Mouse (Mus musculus): ENCODE measurements around the gene Gimap8. TPM values are rescaled to one million over a fixed set of nuclear protein-coding genes. Genes with fewer than 3 reads are reported as not detected.

The Gimap8 gene
- polyA plus RNA-seq, 1 experiment from 2014 or later = 0.17 TPM

DNA sequence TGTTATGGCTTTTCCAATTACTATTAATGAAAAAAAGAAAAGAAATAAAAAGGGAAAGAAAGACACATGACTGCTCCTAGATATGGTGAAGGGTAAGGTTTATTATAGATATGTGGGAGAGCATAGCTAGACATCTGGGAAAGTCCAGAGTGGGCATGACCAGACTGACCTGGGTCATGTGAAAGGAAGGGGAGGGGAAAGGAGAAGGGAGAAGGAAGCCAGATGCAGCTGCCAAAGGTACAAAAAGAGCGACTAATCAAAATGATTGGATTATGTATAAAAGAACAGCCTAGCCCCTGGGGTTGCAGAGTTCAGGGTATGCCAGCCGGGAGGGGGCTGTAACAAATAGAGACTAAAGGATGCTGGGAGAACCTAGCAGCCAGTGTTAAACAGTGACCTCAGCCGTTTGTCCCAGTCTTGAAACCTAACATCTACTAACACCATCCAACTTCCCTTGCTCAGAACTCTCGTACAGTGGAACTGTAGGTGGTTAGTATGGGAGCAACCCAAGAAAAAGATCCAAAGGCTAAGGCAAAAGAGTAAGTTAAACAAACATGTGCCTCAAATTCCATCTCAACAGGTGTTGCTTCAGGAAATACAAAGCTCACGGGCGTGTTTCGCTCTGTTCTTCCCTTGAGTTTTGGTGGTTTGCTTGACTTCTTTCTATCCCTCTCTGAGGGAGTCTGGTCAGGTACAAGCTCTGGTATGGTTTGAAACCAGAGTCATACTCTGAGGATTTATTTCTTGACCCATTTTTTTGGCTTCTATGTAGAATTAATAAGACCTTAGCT is 51.2 kb downstream of the Gimap8 start:
- DNase-seq = no peak
- H3K9me3 ChIP-seq (ENCODE audit: control insufficient read depth, low read length) = no peaks in the 10 kb centered on the region
- no peak overlapping the region for H3K27ac ChIP-seq (replicated peaks; ENCODE audit: low read depth, low read length)
- no peaks in the 10 kb centered on the region for H3K27me3 ChIP-seq (ENCODE audit: control insufficient read depth, insufficient read depth, low read length)
- WGBS = 74% methylated on average over 7 of the region's 7 CpGs
- no peak overlapping the region for H3K4me3 ChIP-seq (replicated peaks; ENCODE audit: low read depth, low read length)
- ATAC-seq (ENCODE audit: low FRiP score, low TSS enrichment) = no peak
- H3K4me2 ChIP-seq (ENCODE audit: low read length) = no peak overlapping the region
- no peaks in the 10 kb centered on the region for H3K36me3 ChIP-seq (ENCODE audit: control insufficient read depth, insufficient read depth, low read length)
- H3K4me1 ChIP-seq (ENCODE audit: control insufficient read depth, insufficient read depth, low read length) = no peaks in the 10 kb centered on the region
- no peak overlapping the region for H3K9ac ChIP-seq (replicated peaks; ENCODE audit: low read length)

DNA sequence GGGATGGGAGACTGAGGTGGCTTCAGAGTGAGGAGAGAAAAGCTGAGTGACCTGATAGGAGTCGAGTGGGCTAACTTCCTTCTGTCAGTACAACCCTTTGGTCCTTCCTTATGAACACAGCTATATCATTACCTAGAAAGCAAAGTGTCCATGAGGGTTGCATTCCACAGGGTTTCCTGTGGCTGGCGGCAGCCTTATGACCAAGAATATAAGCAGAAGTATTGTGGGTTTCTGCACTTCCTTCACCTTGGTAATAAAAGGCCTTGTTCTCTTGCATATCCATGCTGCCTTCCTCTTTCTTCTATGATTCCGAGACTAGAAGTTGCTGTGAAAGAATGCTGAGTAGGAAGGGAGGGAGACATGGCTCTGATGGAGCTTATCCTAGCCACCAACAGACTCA is 51.9 kb downstream of the Gimap8 start:
- H3K27me3 ChIP-seq (ENCODE audit: control insufficient read depth, insufficient read depth, low read length) = no peaks in the 10 kb centered on the region
- H3K27ac ChIP-seq (replicated peaks; ENCODE audit: low read depth, low read length) = no peak overlapping the region
- ATAC-seq (ENCODE audit: low FRiP score, low TSS enrichment) (no peak), DNase-seq (no peak)
- H3K4me1 ChIP-seq (ENCODE audit: control insufficient read depth, insufficient read depth, low read length) = no peaks in the 10 kb centered on the region
- H3K4me2 ChIP-seq (ENCODE audit: low read length) = no peak overlapping the region
- H3K9me3 ChIP-seq (ENCODE audit: control insufficient read depth, low read length) = no peaks in the 10 kb centered on the region
- H3K9ac ChIP-seq (replicated peaks; ENCODE audit: low read length) = no peak overlapping the region
- H3K4me3 ChIP-seq (replicated peaks; ENCODE audit: low read depth, low read length) = no peak overlapping the region
- no peaks in the 10 kb centered on the region for H3K36me3 ChIP-seq (ENCODE audit: control insufficient read depth, insufficient read depth, low read length)
- 87% methylated on average over 3 of the region's 3 CpGs for WGBS

DNA sequence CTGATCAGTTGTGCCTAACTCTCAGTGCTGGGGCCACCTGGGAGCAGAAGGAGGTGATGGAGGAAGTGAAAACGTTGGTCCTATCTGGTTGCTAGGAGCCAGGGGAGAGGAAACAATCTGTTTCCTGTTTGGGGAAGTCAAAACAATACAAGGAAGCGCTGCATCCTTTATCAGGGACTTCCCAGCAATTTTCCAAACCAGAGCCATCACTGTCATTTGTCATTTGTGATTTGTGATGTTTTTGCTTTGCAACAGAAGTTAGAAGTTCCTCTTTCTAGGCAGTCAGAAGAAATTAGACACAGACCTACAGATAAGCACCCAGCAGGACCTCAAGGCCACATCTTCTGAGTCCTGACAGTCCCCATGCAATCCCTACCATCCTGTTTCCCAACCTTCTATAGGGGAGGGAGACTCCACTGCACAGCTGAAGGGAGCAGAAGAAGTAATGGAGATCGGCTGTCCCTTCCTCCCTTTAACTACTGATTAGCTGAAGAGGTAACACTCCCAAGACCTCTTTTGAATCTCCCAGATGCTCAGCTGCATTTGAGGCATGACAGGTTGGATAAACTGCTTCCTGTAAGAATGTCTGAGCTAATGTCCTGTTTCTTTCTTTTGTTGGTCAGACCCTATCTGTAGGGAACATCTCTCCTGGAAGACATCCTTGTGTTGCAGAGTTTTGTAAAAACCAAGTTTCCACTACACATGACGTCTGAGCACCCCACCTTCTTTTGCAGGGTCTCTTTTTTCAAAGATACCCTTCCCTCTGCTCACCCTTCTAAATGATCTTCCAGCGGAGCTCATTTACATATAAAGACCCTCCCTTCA is 53.4 kb downstream of the Gimap8 start:
- Histone ChIP-seq H3K4me2 (ENCODE audit: low read length) (no peak overlapping the region), H3K4me1 (ENCODE audit: control insufficient read depth, insufficient read depth, low read length) (no peaks in the 10 kb centered on the region), H3K27ac (replicated peaks; ENCODE audit: low read depth, low read length) (no peak overlapping the region), H3K27me3 (ENCODE audit: control insufficient read depth, insufficient read depth, low read length) (no peaks in the 10 kb centered on the region), H3K36me3 (ENCODE audit: control insufficient read depth, insufficient read depth, low read length) (no peaks in the 10 kb centered on the region), H3K9ac (replicated peaks; ENCODE audit: low read length) (no peak overlapping the region), H3K9me3 (ENCODE audit: control insufficient read depth, low read length) (no peaks in the 10 kb centered on the region), H3K4me3 (replicated peaks; ENCODE audit: low read depth, low read length) (no peak overlapping the region)
- DNase-seq = no peak
- 64% methylated on average over 5 of the region's 5 CpGs for WGBS
- ATAC-seq (ENCODE audit: low FRiP score, low TSS enrichment) = no peak

DNA sequence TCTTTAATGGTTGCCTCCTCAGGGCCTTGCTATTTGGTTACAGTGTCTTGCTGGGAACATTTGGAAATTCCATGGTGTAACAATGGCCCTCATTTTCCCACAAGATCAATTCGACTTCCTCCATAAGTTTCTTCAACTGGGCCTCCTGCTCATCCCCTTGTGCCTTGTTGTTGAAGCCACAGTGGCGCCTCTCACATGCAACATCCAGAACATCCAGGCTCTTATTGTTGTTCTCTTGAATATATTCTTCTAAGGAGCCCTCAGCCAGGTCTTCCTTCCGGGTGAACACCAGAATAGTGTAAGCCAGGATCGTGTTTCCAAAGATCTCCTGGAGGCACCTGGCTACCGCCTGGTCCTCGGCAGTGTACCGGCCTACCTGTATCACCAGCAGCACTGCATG is 55.1 kb downstream of the Gimap8 start:
- Histone ChIP-seq H3K36me3 (ENCODE audit: control insufficient read depth, insufficient read depth, low read length) (no peaks in the 10 kb centered on the region), H3K4me3 (replicated peaks; ENCODE audit: low read depth, low read length) (no peak overlapping the region), H3K27ac (replicated peaks; ENCODE audit: low read depth, low read length) (no peak overlapping the region), H3K9me3 (ENCODE audit: control insufficient read depth, low read length) (no peaks in the 10 kb centered on the region), H3K4me2 (ENCODE audit: low read length) (no peak overlapping the region), H3K27me3 (ENCODE audit: control insufficient read depth, insufficient read depth, low read length) (no peaks in the 10 kb centered on the region), H3K9ac (replicated peaks; ENCODE audit: low read length) (no peak overlapping the region), H3K4me1 (ENCODE audit: control insufficient read depth, insufficient read depth, low read length) (no peaks in the 10 kb centered on the region)
- DNase-seq = no peak
- no peak for ATAC-seq (ENCODE audit: low FRiP score, low TSS enrichment)
- WGBS = 89% methylated on average over 7 of the region's 7 CpGs

DNA sequence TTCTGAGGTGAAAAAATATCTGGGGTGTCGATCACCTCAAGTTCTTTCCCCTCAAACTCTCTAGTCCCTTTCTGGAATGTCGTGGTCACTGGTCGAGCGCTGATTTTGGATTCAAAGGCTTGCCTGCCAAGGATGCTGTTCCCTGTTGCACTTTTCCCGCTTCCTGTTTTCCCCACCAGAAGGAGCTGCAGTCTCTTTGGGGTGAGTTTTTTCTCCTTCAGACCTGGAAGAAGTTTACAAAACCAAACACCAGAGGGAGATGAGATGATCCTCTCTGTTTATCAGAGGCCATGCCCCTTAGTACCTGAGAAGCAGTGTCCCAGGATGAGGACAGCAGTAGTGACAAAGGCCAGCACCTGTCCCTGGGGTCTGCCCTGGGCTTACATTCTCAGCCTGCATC is 55.6 kb downstream of the Gimap8 start:
- DNase-seq = no peak
- no peak overlapping the region for H3K27ac ChIP-seq (replicated peaks; ENCODE audit: low read depth, low read length)
- no peak overlapping the region for H3K4me2 ChIP-seq (ENCODE audit: low read length)
- no peak for ATAC-seq (ENCODE audit: low FRiP score, low TSS enrichment)
- H3K9ac ChIP-seq (replicated peaks; ENCODE audit: low read length) = no peak overlapping the region
- 77% methylated on average over 5 of the region's 5 CpGs for WGBS
- no peaks in the 10 kb centered on the region for H3K9me3 ChIP-seq (ENCODE audit: control insufficient read depth, low read length)
- H3K4me1 ChIP-seq (ENCODE audit: control insufficient read depth, insufficient read depth, low read length) = no peaks in the 10 kb centered on the region
- no peaks in the 10 kb centered on the region for H3K27me3 ChIP-seq (ENCODE audit: control insufficient read depth, insufficient read depth, low read length)
- H3K36me3 ChIP-seq (ENCODE audit: control insufficient read depth, insufficient read depth, low read length) = no peaks in the 10 kb centered on the region
- H3K4me3 ChIP-seq (replicated peaks; ENCODE audit: low read depth, low read length) = no peak overlapping the region

DNA sequence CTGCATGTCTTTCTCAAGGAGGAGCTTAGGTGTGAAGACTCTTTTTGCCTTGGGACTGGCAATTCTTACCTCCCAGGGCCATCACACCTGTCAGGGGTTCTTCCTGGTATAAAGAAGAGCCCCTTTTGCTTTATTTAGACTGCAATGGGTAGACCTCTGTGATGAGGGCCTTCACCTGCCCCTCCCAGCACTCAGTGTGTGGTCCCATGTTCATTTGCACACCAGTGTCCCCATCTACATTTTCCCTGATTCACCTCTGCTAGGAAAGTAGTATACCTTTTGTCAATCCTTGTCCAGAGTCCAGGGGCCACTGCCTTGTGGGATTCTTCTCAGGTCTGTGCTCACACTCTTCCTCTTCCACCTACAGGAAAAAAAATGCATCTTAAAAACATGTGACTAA is 57.1 kb downstream of the Gimap8 start:
- Histone ChIP-seq H3K9me3 (ENCODE audit: control insufficient read depth, low read length) (no peaks in the 10 kb centered on the region), H3K36me3 (ENCODE audit: control insufficient read depth, insufficient read depth, low read length) (no peaks in the 10 kb centered on the region), H3K27ac (replicated peaks; ENCODE audit: low read depth, low read length) (no peak overlapping the region), H3K4me1 (ENCODE audit: control insufficient read depth, insufficient read depth, low read length) (no peaks in the 10 kb centered on the region), H3K27me3 (ENCODE audit: control insufficient read depth, insufficient read depth, low read length) (no peaks in the 10 kb centered on the region), H3K4me3 (replicated peaks; ENCODE audit: low read depth, low read length) (no peak overlapping the region), H3K4me2 (ENCODE audit: low read length) (no peak overlapping the region), H3K9ac (replicated peaks; ENCODE audit: low read length) (no peak overlapping the region)
- ATAC-seq (ENCODE audit: low FRiP score, low TSS enrichment) = no peak
- DNase-seq = no peak

DNA sequence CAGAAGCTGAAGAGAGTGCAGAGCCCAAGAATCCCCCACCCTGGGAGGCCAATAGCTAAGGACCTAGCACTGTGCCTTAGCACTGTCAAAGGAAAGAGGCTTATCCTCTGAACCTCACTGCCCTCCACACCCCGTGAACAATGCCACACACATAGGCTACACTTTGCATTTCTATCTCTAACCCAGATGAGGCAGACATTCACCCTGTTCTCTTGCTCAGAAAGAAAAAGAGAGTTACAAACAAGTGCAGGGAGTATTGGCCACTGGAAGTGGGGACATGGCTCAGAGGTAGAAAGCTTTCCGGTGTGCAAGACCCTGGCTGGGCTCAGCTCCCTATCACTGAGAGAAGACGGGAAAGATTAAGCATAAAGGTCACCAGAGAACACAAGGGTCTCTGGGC is 59.1 kb downstream of the Gimap8 start:
- ATAC-seq (ENCODE audit: low FRiP score, low TSS enrichment) = no peak
- Histone ChIP-seq H3K9me3 (ENCODE audit: control insufficient read depth, low read length) (no peaks in the 10 kb centered on the region), H3K36me3 (ENCODE audit: control insufficient read depth, insufficient read depth, low read length) (no peaks in the 10 kb centered on the region), H3K27ac (replicated peaks; ENCODE audit: low read depth, low read length) (no peak overlapping the region), H3K4me1 (ENCODE audit: control insufficient read depth, insufficient read depth, low read length) (no peaks in the 10 kb centered on the region), H3K27me3 (ENCODE audit: control insufficient read depth, insufficient read depth, low read length) (no peaks in the 10 kb centered on the region), H3K4me2 (ENCODE audit: low read length) (no peak overlapping the region), H3K9ac (replicated peaks; ENCODE audit: low read length) (no peak overlapping the region), H3K4me3 (replicated peaks; ENCODE audit: low read depth, low read length) (no peak overlapping the region)
- no peak for DNase-seq
- WGBS = 40% methylated on average over 3 of the region's 3 CpGs
